Mouse (Mus musculus): ENCODE results near the gene Bbof1.

The Bbof1 gene

GRCm38 (mm10) chr12:84400653-84401052 lies 8.2 kb upstream of the Bbof1 start:
- DNase-seq: peak; percentile 63

GRCm38 (mm10) chr12:84402923-84403322 lies 5.9 kb upstream of the Bbof1 start:
- peak; percentile 42 for DNase-seq

- no peak for DNase-seq
Measured at GRCm38 (mm10) chr12:84404541-84404940, 4.3 kb upstream of the Bbof1 start.

- DNase-seq: no peak
Measured at GRCm38 (mm10) chr12:84407259-84407658, 1.6 kb upstream of the Bbof1 start.

GRCm38 (mm10) chr12:84407874-84408818 lies 725 bp upstream of the Bbof1 start:
- no peak for DNase-seq

- DNase-seq: peak; percentile 91
Measured at GRCm38 (mm10) chr12:84416834-84417604, 8.1 kb downstream of the Bbof1 start, which contains the start of gene Rnf113a2. Rnf113a2 (plus strand) TSS chr12:84417196.

- DNase-seq: no peak
Measured at GRCm38 (mm10) chr12:84417605-84417922, 8.7 kb downstream of the Bbof1 start.

- DNase-seq: no peak
Measured at GRCm38 (mm10) chr12:84423990-84424389, 15.1 kb downstream of the Bbof1 start.

GRCm38 (mm10) chr12:84429825-84430224 lies 21.0 kb downstream of the Bbof1 start:
- no peak for DNase-seq

GRCm38 (mm10) chr12:84438697-84439096 lies 29.8 kb downstream of the Bbof1 start:
- no peak for DNase-seq

GRCm38 (mm10) chr12:84442526-84442925 lies 33.7 kb downstream of the Bbof1 start:
- DNase-seq: no peak

GRCm38 (mm10) chr12:84447386-84447785 lies 38.5 kb downstream of the Bbof1 start:
- DNase-seq: peak; percentile 28

GRCm38 (mm10) chr12:84448181-84448580 lies 39.3 kb downstream of the Bbof1 start:
- DNase-seq: peak; percentile 26

GRCm38 (mm10) chr12:84449887-84450286 lies 41.0 kb downstream of the Bbof1 start:
- DNase-seq: peak; percentile 15

GRCm38 (mm10) chr12:84450351-84450717 lies 41.5 kb downstream of the Bbof1 start:
- DNase-seq: peak; percentile 75

- DNase-seq: peak; percentile 99
Measured at GRCm38 (mm10) chr12:84450718-84451646, 42.1 kb downstream of the Bbof1 start, which contains the start of the genes Aldh6a1 and Lin52. Aldh6a1 (minus strand) TSS chr12:84451004. Lin52 (plus strand) TSS chr12:84451422.

- no peak for DNase-seq
Measured at GRCm38 (mm10) chr12:84451801-84452200, 42.9 kb downstream of the Bbof1 start.

GRCm38 (mm10) chr12:84456911-84457310 lies 48.0 kb downstream of the Bbof1 start:
- DNase-seq: no peak

- DNase-seq: no peak
Measured at GRCm38 (mm10) chr12:84459845-84460244, 51.0 kb downstream of the Bbof1 start.

- no peak for DNase-seq
Measured at GRCm38 (mm10) chr12:84461416-84461815, 52.5 kb downstream of the Bbof1 start.

GRCm38 (mm10) chr12:84462856-84463255 lies 54.0 kb downstream of the Bbof1 start:
- no peak for DNase-seq

GRCm38 (mm10) chr12:84468701-84469100 lies 59.8 kb downstream of the Bbof1 start:
- DNase-seq: peak; percentile 33

- DNase-seq: peak; percentile 30
Measured at GRCm38 (mm10) chr12:84478937-84479336, 70.1 kb downstream of the Bbof1 start.
